Mouse (Mus musculus): ENCODE measurements around the gene Myo3b.

The Myo3b gene

DNA sequence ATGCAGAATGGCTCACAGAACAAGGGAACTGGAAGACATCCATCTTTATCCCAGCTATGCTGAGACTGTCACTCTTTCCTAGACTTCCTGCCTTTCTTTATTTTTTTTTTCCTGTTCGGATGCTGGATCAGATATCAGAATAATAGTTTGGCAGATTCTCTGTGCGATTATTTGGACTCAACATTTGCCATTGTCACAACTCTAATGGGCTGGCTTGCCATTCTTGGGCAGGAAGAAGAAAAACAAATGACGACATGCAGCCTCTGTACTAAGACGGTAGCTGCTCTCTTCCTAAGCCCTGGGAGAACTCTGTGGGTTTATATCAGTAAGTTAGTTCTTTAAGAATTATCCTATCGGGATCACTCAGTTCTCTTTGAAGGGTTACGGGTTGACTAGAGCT lies 89.7 kb downstream of the Myo3b start:
- DNase-seq (ENCODE audit: low read depth, low spot score) = no peak

DNA sequence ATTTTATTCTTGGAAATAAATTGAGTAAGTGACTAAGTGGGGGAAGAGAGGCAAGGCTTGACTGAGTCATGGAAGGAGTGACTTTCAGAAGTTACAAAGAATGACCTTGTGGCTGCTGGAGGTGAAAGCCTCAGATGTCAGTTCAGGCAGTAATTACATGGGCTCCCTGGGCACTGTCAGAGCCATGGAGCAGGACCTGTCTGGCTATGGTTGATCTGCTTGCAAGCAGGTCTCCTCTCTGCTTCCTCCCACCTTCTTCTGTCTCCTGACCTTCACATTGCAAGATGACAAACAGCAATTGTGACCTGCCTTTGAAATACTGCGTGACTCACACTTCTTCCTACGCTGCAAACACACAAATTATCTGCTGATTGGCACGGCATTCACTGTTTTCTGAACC lies 90.6 kb downstream of the Myo3b start:
- DNase-seq (ENCODE audit: low read depth, low spot score) = peak; percentile 79

DNA sequence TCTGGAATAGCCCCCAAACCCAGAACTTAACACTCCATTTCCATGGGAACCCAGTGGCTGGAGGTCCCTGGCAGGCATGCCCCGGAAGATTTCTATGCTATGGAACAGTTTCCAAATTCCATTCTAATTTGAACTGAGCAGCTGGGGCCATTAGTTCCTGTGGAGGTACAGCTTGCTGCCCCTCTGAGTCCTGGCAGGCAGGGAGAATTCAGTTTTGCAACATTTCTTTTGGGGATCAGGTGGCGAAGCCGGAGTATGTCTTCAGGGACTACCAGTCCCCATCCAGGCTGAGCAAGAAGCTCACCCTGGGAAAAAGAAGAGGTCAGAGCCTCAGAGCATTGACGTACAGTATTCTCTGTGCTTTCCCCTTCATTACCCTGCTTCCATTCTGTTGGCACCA lies 94.4 kb downstream of the Myo3b start:
- DNase-seq (ENCODE audit: low read depth, low spot score) = no peak

DNA sequence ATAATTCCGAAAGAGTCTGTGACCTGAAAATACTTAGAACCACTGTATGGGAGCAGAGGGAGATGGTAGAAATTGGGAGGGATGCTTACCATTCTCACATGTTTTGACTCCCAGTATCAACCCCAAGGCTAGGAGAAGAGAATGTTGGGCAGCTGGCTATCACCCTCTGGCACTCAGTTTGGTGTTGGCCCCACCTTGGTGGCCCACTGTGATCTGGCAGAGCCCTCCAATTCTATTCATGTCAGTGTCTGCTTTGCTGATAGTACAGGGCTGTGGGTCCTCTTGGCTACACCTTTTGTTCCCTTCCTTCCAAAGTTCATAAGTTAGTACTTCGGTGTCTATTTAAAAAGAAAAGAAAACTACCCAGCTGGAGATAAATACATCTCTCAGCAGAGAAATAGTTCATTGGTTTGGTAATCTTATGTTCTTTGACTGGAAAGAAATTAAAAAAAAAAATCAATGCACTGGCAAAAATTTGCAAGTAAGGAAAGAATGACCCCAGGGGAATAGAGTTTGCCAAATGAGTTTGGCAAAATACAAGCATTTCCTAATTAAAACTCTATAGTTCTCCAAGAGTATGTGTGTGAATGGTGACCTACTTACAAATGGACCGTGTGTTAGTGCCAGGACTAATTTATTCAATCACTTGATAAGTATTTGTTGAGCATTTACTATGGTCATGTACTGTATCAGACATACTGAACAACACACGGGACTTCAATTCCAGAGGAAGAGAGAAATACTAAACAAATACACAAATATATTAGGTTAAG lies 98.5 kb downstream of the Myo3b start:
- no peak for DNase-seq (ENCODE audit: low read depth, low spot score)

DNA sequence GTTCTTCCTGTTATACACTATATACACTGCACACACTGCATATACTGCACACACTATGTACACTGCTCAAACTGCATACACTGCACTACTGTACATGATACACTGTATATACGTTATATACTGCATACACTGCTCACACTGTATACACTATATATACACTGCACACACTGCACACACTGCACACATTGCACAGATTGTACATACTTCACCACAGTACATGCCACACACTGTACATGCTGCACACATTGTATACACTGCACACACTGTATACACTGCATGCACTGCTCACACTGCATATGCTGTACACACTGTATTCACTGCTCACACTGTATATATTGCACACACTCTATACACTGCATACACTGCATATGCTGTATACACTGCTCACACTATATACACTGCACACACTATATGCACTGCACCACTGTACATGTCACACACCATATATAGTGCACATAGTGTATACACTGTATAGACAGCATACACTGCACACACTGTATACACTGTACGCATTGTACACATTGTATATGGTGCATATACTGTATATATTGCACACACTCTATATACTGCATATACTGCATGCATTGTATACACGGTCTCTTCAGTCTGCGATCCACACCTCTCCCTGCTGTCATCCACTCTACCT lies 104.7 kb downstream of the Myo3b start:
- no peak for DNase-seq (ENCODE audit: low read depth, low spot score)

DNA sequence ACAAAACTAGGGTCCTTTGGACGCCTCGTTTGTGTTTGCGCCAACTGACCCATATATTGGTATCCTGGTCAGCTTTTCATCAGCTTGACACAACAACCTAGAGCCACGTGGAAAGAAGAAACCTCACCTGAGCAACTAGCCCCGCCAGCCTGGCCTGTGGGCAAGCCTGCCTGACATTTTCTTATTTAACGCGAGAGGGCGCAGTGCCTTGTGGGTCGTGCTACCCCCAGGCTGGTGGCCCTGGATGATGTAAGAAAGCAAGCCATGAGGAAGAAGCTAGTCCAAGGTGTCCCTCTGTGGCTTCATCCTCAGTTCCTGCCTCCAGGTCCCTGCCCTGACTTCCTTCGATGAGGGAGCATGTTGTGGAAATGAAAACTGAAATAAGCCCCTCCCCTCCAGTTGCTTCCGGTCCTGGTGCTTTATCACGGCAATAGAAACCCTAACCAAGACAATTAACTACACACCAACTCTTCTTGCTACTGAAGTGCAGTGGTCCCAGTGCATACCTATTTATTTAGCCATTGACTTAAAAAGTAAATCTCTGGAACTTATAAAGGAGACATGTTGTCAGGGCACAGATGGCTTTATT lies 108.2 kb downstream of the Myo3b start:
- no peak for DNase-seq (ENCODE audit: low read depth, low spot score)

DNA sequence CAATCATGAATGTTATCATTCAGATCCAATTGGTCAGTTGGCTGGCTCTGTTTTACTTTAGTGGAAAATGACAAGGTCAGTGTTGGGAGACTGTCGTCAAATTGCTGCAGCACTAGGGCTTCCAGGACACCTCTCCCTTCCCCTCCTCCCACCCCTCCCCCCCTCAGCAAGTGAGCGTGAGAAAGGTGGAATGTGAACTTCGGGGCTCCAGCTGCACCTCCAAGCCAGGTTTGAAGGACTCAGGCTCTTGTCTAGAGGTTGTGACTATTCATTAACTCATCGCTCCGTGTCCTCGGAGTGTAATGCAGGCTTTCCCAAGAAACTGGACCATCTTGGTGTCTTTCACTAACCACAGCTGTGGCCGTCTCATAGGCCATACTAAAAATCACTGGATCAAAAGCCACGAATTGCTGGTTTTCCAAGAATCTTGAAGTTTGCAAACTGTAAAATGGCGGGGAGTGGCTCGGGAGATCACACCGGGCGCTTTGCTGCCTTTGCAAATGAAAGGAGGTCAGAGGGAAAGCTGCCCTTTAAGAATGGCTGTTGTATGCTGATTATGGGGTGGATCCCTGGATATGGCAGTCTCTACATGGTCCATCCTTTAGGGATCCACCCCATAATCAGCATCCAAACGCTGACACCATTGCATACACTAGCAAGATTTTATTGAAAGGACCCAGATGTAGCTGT lies 110.0 kb downstream of the Myo3b start:
- DNase-seq (ENCODE audit: low read depth, low spot score) = no peak

DNA sequence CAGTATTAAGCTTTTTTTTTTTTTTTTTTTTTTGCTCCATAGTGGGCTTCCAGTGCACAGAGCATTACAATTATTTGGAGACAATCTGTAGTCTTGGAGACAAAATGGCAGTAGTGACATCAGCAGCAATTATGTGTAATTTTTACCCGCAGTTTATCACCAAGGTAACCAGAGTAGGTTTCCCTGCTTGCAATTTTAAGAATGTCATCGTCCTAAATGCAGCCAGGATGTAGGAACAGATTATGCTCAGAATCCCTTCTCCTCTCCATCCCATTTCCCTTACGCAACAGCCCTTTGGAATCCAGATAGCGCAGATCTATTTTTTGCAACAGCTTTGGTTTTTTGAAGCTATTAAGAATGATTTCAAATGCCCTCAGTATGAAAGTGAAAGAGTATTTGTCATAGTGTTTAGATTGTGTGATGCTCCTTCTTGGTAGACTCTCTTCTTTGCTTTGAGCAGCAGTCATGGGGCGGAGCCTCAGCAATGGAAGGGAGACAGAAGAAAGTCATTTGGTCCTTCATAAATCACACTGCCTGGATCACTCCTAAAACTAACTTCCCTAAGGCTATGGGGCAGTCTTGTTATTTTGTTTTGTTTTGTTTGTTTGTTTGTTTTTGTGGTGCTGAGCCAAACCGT lies 111.6 kb downstream of the Myo3b start:
- DNase-seq (ENCODE audit: low read depth, low spot score) = peak; percentile 92

DNA sequence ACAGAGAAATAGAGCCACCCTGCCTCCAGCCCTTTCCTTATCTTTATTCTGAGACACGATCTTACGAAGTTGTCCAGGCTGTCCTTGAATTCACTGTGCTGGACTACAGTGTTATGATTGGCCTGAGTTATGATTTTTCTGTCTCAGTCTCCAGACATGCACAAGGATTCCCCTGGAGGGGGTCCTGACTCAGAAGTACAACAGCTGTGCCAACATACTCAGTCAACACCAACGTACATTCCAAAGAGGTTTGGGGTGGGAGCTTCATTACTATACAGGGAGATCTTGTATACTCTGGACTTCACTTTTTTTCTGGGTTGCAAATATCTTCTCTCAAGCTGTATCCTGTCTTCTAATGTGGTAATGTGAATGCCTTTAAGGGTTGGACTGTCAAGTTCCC lies 113.0 kb downstream of the Myo3b start:
- no peak for DNase-seq (ENCODE audit: low read depth, low spot score)

DNA sequence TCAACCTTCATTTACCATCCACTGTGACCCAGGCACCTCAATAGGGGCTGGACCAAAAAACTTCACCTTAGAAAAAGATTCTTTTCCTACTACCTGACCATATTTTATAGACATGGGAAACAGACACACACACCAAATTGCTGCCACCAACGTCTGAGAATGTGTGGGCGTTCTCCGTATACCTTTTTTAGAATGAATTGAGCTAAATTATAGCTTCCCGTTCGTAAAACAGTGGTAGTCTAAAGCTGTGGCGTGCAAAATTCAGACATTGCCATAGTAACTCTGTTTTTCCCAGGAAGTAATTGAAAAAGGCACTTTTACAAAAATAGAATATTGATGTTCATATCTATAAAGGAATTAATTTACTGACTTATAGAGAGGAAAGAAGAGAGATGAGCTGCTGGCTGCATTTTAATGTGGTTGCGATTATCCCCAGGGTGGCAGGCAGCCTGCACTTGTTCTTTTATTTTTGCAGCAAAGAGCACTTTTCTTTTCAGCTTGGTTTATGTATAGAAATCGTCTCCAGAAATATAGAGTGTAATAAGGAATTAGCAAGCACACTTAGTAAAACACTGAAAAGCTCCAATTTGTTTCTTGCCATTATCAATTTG lies 116.4 kb downstream of the Myo3b start:
- peak; percentile 75 for DNase-seq (ENCODE audit: low read depth, low spot score)

DNA sequence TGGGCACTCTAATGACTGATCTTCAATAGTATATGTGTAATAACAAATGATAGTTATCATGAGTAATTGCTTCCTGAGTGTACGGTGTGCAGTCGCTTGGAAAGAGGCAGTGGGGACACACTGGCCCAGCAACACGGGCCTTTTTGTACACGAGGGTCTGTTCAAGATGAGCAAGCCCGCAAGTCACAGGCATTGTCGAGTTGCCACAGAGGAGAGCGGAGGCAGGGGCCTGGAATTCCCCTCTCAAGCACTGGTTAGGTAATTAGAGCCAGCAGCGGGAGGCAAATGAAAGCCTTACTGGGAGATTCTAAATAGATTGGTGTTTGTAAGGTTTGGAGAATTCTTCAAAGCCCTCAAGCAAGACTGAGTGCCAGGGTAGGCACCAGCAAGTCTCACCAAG lies 120.6 kb downstream of the Myo3b start:
- no peak for DNase-seq (ENCODE audit: low read depth, low spot score)

DNA sequence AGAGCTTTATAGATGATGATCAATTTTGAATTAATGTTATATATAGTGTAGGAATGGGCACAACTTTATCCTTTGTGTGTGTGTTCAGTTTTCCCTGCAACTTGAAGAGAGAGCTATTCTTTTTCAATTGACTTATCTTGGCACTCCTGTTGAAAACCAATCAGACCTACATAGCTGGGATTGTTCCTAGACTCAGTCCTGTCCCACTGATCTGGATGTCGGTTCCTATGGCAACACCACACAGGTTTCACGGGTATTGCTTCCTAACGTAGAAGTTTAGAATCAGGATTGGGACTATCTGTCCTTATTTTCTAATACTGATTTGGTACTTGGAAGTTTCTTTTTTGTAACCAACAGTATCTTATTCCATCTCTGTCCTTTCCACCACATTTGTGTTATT lies 127.3 kb downstream of the Myo3b start:
- DNase-seq (ENCODE audit: low read depth, low spot score) = peak; percentile 44

DNA sequence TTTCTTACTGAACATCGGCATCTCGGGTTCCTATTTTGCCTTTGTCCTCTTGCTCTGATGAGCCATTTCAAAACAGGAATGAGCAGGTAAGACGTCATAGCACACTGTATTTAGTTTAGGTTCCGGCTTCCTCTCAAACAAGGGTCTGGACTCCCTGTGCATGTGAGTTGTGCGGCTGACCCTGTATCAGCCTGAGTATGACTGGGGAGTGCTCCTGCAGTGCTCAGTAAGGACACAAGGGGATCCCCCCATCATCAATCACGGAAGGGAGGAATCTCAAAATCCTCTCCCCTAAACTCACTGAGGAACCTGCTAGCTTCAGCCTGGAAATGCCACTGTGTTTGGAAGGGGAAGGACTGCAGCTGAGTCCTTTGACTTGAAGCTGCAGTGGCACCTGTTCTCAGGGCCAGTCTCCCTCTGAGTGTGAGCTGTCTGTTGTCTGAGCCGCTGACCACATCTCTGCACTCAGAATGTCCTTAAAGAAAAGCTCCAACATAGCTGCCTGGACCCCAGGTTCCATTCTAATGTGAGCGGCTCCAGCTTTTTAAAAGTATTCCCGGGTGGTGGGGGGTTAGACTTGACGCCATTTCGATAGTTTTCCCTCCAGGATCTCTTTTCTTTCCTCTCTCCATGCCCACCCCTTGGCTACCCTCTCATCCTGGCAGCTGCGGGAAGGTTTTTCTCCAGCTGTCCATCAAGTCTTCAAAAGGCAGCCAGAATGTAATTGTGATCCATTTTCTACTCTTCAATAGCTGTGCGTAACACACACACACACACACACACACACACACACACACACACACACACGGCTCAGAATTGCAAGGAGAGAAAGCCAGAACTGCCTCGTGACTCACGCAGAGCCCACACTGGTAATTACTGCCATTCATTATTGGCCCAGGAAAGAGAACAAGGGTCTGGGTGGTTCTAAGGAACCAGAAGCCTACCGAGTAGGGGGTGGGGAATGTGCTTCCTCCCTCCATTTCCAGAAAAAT lies 129.3 kb downstream of the Myo3b start:
- peak; percentile 91 for DNase-seq (ENCODE audit: low read depth, low spot score)

DNA sequence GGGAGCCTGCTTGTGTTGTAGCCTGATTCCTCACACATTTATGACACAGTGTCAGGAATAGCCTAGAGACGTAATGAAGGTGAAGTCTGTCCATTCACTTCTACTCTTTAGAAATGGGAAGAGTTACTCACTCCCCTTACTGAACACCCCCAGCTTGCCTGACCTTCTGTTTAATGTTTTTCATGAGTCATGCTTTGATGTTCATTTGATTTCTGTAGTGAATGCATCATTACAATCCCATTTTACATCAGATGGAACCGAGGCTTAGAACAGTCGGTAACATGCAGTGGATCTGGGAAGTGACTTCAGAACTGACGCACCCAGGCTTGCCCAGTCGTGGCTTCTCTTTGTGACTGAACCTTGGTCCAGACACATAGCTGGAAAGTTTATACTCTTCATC lies 131.5 kb downstream of the Myo3b start:
- DNase-seq (ENCODE audit: low read depth, low spot score) = peak; percentile 55

DNA sequence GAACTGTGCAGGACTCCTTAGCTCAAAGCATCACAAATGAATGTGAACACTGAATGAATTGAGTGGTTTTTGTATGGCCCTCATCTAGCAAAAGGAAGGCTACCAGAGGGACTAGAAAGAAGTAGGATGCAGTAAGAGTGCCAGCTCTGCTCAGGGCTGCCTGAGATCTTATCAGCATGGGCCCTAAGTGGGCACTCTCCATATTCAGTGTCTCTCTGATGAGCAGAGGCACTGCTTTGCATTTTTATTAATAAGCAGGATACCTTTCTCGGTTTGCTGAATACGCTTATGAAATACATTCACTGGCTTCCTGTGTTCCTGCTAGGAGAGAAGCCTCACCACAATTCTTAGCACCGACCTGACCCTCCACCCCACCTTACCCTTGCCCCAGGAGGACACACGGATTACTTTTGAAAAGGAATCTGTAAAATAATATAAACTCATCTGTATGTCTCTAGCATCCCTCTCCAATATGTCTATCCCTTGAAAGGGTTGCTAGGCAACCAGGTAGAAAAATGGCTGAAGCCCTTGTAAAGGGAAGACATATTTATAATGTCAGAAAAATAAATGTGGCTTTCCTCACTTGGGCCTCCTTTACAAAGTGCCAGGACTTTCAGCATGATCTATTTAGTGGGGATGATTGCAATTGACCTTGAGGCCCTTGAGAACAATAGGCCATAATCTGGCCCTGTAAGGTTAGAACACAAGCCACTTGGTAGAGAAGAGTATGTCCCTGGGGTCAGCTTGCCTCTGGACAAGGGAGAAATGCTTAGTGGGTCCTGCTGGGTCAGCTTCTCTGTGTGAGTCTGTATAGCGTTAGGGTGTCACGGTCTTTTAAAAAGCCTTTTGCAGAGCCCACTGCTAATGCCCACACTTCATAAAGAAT lies 138.1 kb downstream of the Myo3b start:
- DNase-seq (ENCODE audit: low read depth, low spot score) = no peak

DNA sequence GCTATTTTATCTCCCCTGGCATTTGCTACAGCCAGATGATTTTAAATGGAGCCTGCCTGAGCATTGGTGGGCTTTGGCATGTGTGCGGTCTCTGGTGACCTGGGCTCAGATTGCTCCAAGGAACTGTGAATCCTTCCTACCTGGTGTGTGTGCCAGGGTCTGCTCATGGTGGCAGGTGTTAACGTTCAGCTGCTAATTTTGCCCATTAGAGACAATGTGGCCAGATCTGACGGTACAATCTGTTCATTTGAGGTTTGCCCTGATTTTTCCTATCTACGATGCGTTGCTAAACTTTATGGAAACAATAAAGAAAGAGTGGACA lies 138.7 kb downstream of the Myo3b start:
- no peak for DNase-seq (ENCODE audit: low read depth, low spot score)

DNA sequence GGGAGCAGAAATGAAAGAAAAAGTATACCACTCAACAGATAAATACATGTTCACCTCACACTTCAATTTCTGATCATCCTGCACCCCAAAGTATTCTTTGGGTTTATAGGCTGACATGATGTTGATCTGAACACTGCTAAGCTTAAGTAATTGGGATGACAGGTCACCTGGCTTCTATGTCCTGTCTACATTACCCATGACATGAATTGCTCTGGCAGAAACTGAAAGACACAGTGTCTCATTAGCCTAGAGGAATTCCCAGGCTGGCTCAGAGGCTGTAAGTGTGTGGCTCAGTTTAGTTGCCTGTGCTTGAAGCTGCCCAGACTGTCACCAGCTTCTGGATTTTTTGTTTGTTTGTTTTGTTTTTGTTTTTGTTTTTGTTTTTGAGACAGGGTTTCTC lies 139.3 kb downstream of the Myo3b start:
- DNase-seq (ENCODE audit: low read depth, low spot score) = no peak

DNA sequence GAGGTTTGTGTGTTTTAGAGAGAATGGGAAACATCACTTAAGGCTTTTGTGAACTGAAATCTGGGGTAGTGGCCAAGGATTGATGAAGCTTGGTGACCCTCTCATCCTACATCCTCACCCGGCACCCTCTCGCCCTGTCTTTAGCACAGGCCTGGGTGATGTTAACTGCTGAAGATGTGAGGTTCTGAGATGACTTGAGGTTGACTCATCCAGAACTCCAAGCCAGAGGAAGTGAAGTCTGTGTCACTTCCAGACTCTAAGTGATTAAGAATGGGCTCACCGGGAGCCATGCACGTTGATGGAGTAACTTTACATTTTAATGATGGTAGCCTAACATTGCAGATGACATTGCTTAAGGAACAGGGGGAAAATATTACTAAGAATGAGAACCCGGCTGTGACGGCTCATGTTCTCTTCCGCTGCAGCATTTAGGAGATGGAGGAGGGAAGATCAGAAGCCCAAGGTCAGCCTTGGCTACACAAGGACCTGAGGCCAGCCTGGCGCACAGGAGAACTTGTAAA lies 143.3 kb downstream of the Myo3b start:
- DNase-seq (ENCODE audit: low read depth, low spot score) = no peak

DNA sequence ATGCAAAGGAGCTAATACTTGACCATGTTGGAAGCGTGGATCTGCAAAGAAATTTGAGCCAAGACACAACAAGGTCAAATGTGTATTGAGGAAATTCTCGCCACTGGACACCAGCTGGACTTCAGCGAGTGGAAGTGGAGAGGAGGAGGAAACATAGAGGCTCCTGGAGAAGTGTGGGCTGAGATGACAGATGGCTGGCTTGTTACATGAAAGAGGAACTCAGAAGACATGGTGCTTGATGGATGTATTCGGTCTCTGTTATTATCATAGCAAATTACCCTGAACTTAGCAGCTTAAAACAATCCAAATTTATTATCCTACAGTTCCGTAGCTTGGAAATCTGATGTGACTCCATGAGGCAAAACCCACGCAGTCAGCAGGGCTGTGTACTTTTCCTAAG lies 148.1 kb downstream of the Myo3b start:
- peak; percentile 54 for DNase-seq (ENCODE audit: low read depth, low spot score)
